Mouse (Mus musculus): ENCODE results near the gene Ccdc12. TPM values are rescaled to one million over a fixed set of nuclear protein-coding genes. Genes with fewer than 3 reads are reported as not detected.

Ccdc12 gene
- polyA plus RNA-seq, 1 experiment from 2014 or later = 200 TPM

DNA sequence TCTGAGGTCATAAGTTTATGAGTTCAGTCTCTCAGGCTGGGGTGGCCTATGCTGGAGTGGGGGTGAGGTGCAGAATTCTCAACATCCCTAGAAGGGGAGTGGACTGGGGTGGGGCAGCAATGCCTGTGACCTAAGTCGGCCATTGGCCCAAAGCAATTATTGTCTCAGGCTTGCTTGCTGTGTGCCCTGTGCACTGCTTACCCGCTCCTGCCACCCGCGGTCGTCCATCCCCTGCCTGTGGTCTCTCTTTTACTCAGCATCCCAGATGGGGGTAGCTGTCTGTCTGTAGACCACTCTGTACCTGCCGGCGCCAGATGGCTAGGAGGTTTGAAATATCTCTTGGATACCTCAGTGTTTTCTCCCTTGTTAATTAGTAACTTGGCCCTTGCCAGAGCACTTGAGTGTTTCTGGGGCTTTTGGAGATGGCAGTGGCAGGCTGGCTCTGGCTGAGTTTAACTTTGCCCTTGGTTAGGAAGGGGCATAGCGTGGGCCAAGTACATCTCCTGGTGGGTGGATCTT is 33.0 kb downstream of the Ccdc12 start:
- H3K27ac ChIP-seq (ENCODE audit: low read length) = peak overlapping the region; percentile 88
- no peaks in the 10 kb centered on the region for H3K27me3 ChIP-seq (replicated peaks; ENCODE audit: insufficient read depth, low read length)
- TF ChIP-seq EP300 (IDR thresholded peaks at IDR 0.05) (peak; percentile 95), CTCF (IDR thresholded peaks at IDR 0.05) (no peak)
- H3K4me3 ChIP-seq (ENCODE audit: low read depth, low read length) = no peak overlapping the region
- H3K36me3 ChIP-seq (ENCODE audit: insufficient read depth, low read length) = no peaks in the 10 kb centered on the region
- no peak overlapping the region for H3K9ac ChIP-seq (replicated peaks; ENCODE audit: low read depth)
- peak; percentile 91 for DNase-seq (ENCODE audit: low spot score)
- H3K4me1 ChIP-seq (ENCODE audit: insufficient read depth, low read depth, low read length) = peaks cover 22% of the 10 kb centered on the region
- WGBS = 50% methylated on average over 8 of the region's 8 CpGs
- no peaks in the 10 kb centered on the region for H3K9me3 ChIP-seq (ENCODE audit: low read length)
- peak overlapping the region; percentile 23; the same call in 1 of the 2 replicates for H3K4me2 ChIP-seq (replicated peaks; ENCODE audit: low read depth, low read length)
- ATAC-seq = peak; percentile 84

GRCm38 (mm10) chr9:110695165-110695755 is 39.0 kb downstream of the Ccdc12 start:
- DNase-seq (ENCODE audit: low spot score) = no peak
- ATAC-seq = no peak
- no peak overlapping the region for H3K4me3 ChIP-seq (ENCODE audit: low read depth, low read length)
- H3K27me3 ChIP-seq (replicated peaks; ENCODE audit: insufficient read depth, low read length) = no peaks in the 10 kb centered on the region
- no peak overlapping the region for H3K27ac ChIP-seq (ENCODE audit: low read length)
- H3K9me3 ChIP-seq (ENCODE audit: low read length) = no peaks in the 10 kb centered on the region
- WGBS = 87% methylated on average over 4 of the region's 4 CpGs
- no peaks in the 10 kb centered on the region for H3K4me1 ChIP-seq (ENCODE audit: insufficient read depth, low read depth, low read length)
- TF ChIP-seq EP300 (IDR thresholded peaks at IDR 0.05) (no peak), CTCF (IDR thresholded peaks at IDR 0.05) (no peak)
- no peak overlapping the region for H3K9ac ChIP-seq (replicated peaks; ENCODE audit: low read depth)
- H3K4me2 ChIP-seq (replicated peaks; ENCODE audit: low read depth, low read length) = no peak overlapping the region
- H3K36me3 ChIP-seq (ENCODE audit: insufficient read depth, low read length) = no peaks in the 10 kb centered on the region; the same call in 1 of the 2 replicates

DNA sequence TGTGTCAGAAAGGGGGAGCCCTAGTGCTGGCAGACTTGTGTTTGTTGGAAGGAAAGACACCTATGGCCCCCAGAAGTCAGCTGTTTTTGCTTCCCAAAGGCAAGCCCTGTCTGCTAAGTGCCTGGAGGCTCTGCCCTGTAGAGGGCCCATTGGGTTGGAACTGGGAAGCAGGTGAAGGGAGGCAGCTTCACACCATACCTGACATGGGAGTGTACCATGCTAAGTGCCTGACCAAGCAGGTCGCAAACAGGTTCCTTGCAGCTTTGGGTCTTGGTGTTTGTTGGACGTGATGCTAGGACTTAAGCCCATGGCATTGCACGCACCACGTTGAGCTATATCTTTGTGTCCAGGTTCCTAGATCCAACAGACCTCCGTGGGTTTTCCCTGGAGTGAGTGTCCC is 40.1 kb downstream of the Ccdc12 start:
- no peaks in the 10 kb centered on the region for H3K27me3 ChIP-seq (replicated peaks; ENCODE audit: insufficient read depth, low read length)
- no peaks in the 10 kb centered on the region for H3K9me3 ChIP-seq (ENCODE audit: low read length)
- H3K4me1 ChIP-seq (ENCODE audit: insufficient read depth, low read depth, low read length) = no peaks in the 10 kb centered on the region
- H3K4me2 ChIP-seq (replicated peaks; ENCODE audit: low read depth, low read length) = no peak overlapping the region
- H3K9ac ChIP-seq (replicated peaks; ENCODE audit: low read depth) = no peak overlapping the region
- DNase-seq (ENCODE audit: low spot score) (peak; percentile 60), ATAC-seq (peak; percentile 68)
- H3K36me3 ChIP-seq (ENCODE audit: insufficient read depth, low read length) = no peaks in the 10 kb centered on the region; the same call in 1 of the 2 replicates
- WGBS = 72% methylated on average over 5 of the region's 5 CpGs
- H3K27ac ChIP-seq (ENCODE audit: low read length) = peak overlapping the region; percentile 65
- TF ChIP-seq CTCF (IDR thresholded peaks at IDR 0.05) (peak; percentile 12), EP300 (IDR thresholded peaks at IDR 0.05) (no peak)
- H3K4me3 ChIP-seq (ENCODE audit: low read depth, low read length) = no peak overlapping the region

- ATAC-seq = peak; percentile 70
- no peak overlapping the region for H3K4me2 ChIP-seq (replicated peaks; ENCODE audit: low read depth, low read length)
- no peaks in the 10 kb centered on the region for H3K9me3 ChIP-seq (ENCODE audit: low read length)
- H3K36me3 ChIP-seq (ENCODE audit: insufficient read depth, low read length) = no peaks in the 10 kb centered on the region; the same call in 1 of the 2 replicates
- DNase-seq (ENCODE audit: low spot score) = peak; percentile 45
- 65% methylated on average over 3 of the region's 3 CpGs for WGBS
- no peaks in the 10 kb centered on the region for H3K4me1 ChIP-seq (ENCODE audit: insufficient read depth, low read depth, low read length)
- TF ChIP-seq EP300 (IDR thresholded peaks at IDR 0.05) (0 out of 2 replicates have a peak, but pooled peaks have one; percentile 18), CTCF (IDR thresholded peaks at IDR 0.05) (no peak)
- H3K4me3 ChIP-seq (ENCODE audit: low read depth, low read length) = no peak overlapping the region
- no peaks in the 10 kb centered on the region for H3K27me3 ChIP-seq (replicated peaks; ENCODE audit: insufficient read depth, low read length)
- H3K27ac ChIP-seq (ENCODE audit: low read length) = peak overlapping the region; percentile 65
- H3K9ac ChIP-seq (replicated peaks; ENCODE audit: low read depth) = no peak overlapping the region
These were observed 41.2 kb downstream of the Ccdc12 start for GRCm38 (mm10) chr9:110697465-110697864.

- H3K4me2 ChIP-seq (replicated peaks; ENCODE audit: low read depth, low read length) = no peak overlapping the region
- 83% methylated on average over 3 of the region's 3 CpGs for WGBS
- no peak overlapping the region for H3K4me3 ChIP-seq (ENCODE audit: low read depth, low read length)
- H3K27ac ChIP-seq (ENCODE audit: low read length) = no peak overlapping the region
- no peaks in the 10 kb centered on the region for H3K27me3 ChIP-seq (replicated peaks; ENCODE audit: insufficient read depth, low read length)
- ATAC-seq = peak; percentile 54
- H3K9ac ChIP-seq (replicated peaks; ENCODE audit: low read depth) = no peak overlapping the region
- DNase-seq (ENCODE audit: low spot score) = no peak
- TF ChIP-seq EP300 (IDR thresholded peaks at IDR 0.05) (no peak), CTCF (IDR thresholded peaks at IDR 0.05) (no peak)
- H3K4me1 ChIP-seq (ENCODE audit: insufficient read depth, low read depth, low read length) = no peaks in the 10 kb centered on the region
- no peaks in the 10 kb centered on the region for H3K9me3 ChIP-seq (ENCODE audit: low read length)
- H3K36me3 ChIP-seq (ENCODE audit: insufficient read depth, low read length) = no peaks in the 10 kb centered on the region; the same call in 1 of the 2 replicates
These were observed 43.3 kb downstream of the Ccdc12 start for GRCm38 (mm10) chr9:110699574-110699973.

DNA sequence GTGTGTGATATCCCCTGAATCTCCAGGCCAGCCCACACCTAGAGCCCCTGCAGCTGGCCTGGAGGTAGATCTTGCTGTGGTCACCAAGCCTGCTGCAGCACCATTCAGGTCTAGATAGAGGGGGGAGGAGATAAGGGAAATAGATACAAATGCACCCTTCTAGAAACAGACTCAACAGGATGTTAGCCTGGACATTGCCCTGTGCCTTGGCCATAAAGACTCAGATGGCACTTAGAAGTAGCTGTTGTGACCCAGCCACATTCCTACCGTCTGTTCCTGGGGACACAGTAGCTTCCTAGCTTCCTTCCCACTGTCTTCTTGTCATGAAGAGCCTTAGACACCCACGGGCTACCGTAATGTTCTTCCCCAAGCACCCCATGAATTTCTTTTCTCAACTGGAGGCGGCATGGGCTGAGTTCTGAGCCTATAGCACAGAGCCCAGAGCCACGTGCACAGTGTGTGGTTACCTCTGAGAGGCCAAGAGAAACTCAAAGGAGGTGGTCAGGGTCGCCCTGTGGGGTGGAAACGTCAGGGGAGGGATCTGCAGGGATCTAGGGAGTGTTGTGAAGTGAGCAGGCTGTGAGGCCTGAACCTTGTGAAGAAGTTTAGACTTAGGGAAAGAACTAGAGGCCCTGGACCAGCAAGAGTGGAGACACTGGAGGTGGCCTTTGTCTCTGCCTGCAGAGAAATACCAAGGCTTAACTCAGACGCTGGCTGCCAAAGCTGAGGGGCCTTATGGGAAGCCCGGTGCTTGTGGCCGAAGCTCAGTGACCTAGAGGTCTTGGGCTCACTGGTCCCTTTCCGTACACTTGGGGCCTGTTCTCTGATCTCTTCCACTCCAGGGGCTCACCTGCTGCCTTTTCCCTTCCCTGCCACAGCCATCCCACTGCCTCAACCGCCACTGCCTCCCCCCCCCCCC is 45.1 kb downstream of the Ccdc12 start:
- DNase-seq (ENCODE audit: low spot score) (no peak), ATAC-seq (no peak)
- TF ChIP-seq EP300 (IDR thresholded peaks at IDR 0.05) = no peak
- no peak for TF ChIP-seq CTCF (IDR thresholded peaks at IDR 0.05)
- Histone ChIP-seq H3K27me3 (replicated peaks; ENCODE audit: insufficient read depth, low read length) (no peaks in the 10 kb centered on the region), H3K9ac (replicated peaks; ENCODE audit: low read depth) (no peak overlapping the region), H3K4me2 (replicated peaks; ENCODE audit: low read depth, low read length) (no peak overlapping the region), H3K9me3 (ENCODE audit: low read length) (no peaks in the 10 kb centered on the region), H3K27ac (ENCODE audit: low read length) (no peak overlapping the region), H3K4me1 (ENCODE audit: insufficient read depth, low read depth, low read length) (no peaks in the 10 kb centered on the region), H3K36me3 (ENCODE audit: insufficient read depth, low read length) (no peaks in the 10 kb centered on the region; the same call in 1 of the 2 replicates), H3K4me3 (ENCODE audit: low read depth, low read length) (no peak overlapping the region)
- 78% methylated on average over 12 of the region's 12 CpGs for WGBS

Data from lung, postnatal 0 days (tissue).